Mouse (Mus musculus) embryo, embryonic 10 days (tissue): ENCODE measurements at regions not wholly inside any gene's neighbourhood (a gene's known extent, or its start where the extent isn't known, plus 50 kb on each side); places are given as distances from the start of the nearest gene placed in this dataset.

Experiments
- DNase-seq: peaks from one replicate; pipeline ENCODE4 v3.0.0-alpha.2; 2015; ENCODE audit warnings: low spot score

GRCm38 (mm10) chr6:99936716-99937115, 210.5 kb upstream of the Prok2 start:
- no peak for DNase-seq

- DNase-seq: no peak
These were observed 209.2 kb upstream of the Prok2 start for GRCm38 (mm10) chr6:99935373-99935772.

- no peak for DNase-seq
These were observed 208.2 kb upstream of the Prok2 start for GRCm38 (mm10) chr6:99934394-99934793.

GRCm38 (mm10) chr6:99933404-99933803, 207.2 kb upstream of the Prok2 start:
- no peak for DNase-seq

- no peak for DNase-seq
These were observed 206.7 kb upstream of the Prok2 start for GRCm38 (mm10) chr6:99932923-99933322.

GRCm38 (mm10) chr6:99932405-99932804, 206.2 kb upstream of the Prok2 start:
- DNase-seq: no peak

- DNase-seq: no peak
These were observed 205.4 kb upstream of the Prok2 start for GRCm38 (mm10) chr6:99931588-99931987.

- no peak for DNase-seq
These were observed 204.1 kb upstream of the Prok2 start for GRCm38 (mm10) chr6:99930316-99930715.

- no peak for DNase-seq
These were observed 201.9 kb upstream of the Prok2 start for GRCm38 (mm10) chr6:99927933-99928555.

- peak; percentile 38 for DNase-seq
These were observed 198.0 kb upstream of the Prok2 start for GRCm38 (mm10) chr6:99924181-99924580.

- DNase-seq: no peak
These were observed 195.8 kb upstream of the Prok2 start for GRCm38 (mm10) chr6:99921966-99922365.

- DNase-seq: no peak
These were observed 193.8 kb upstream of the Prok2 start for GRCm38 (mm10) chr6:99919816-99920562.

GRCm38 (mm10) chr6:99918351-99918750, 192.2 kb upstream of the Prok2 start:
- no peak for DNase-seq

GRCm38 (mm10) chr6:99909921-99910320, 183.7 kb upstream of the Prok2 start:
- DNase-seq: no peak

GRCm38 (mm10) chr6:99909459-99909858, 183.3 kb upstream of the Prok2 start:
- no peak for DNase-seq

GRCm38 (mm10) chr6:99908066-99908465, 181.9 kb upstream of the Prok2 start:
- DNase-seq: no peak

GRCm38 (mm10) chr6:99905194-99905593, 179.0 kb upstream of the Prok2 start:
- DNase-seq: no peak

- DNase-seq: no peak
These were observed 178.4 kb upstream of the Prok2 start for GRCm38 (mm10) chr6:99904607-99905006.

- DNase-seq: peak; percentile 75
These were observed 177.9 kb upstream of the Prok2 start for GRCm38 (mm10) chr6:99904044-99904443.

GRCm38 (mm10) chr6:99901564-99901963, 175.4 kb upstream of the Prok2 start:
- no peak for DNase-seq

GRCm38 (mm10) chr6:99901146-99901545, 175.0 kb upstream of the Prok2 start:
- no peak for DNase-seq

GRCm38 (mm10) chr6:99899704-99900103, 173.5 kb upstream of the Prok2 start:
- DNase-seq: no peak

- DNase-seq: no peak
These were observed 171.9 kb upstream of the Prok2 start for GRCm38 (mm10) chr6:99898077-99898476.

- no peak for DNase-seq
These were observed 169.4 kb upstream of the Prok2 start for GRCm38 (mm10) chr6:99895558-99895957.
